Mouse (Mus musculus): ENCODE data around the gene Ufc1.

The Ufc1 gene

GRCm38 (mm10) chr1:171287136-171288081 lies 7.4 kb downstream of the Ufc1 start, which contains the start of gene Usp21:
TSS of gene Usp21 (minus strand) at chr1:171287991.
- peak; percentile 78 for DNase-seq (ENCODE audit: low read depth, low spot score)

- DNase-seq (ENCODE audit: low read depth, low spot score) = no peak
These were observed 8.3 kb downstream of the Ufc1 start for GRCm38 (mm10) chr1:171286517-171286916.

GRCm38 (mm10) chr1:171285096-171285892 lies 9.5 kb downstream of the Ufc1 start:
- no peak for DNase-seq (ENCODE audit: low read depth, low spot score)

- DNase-seq (ENCODE audit: low read depth, low spot score) = no peak
These were observed 10.3 kb downstream of the Ufc1 start for GRCm38 (mm10) chr1:171284491-171284890.

DNA sequence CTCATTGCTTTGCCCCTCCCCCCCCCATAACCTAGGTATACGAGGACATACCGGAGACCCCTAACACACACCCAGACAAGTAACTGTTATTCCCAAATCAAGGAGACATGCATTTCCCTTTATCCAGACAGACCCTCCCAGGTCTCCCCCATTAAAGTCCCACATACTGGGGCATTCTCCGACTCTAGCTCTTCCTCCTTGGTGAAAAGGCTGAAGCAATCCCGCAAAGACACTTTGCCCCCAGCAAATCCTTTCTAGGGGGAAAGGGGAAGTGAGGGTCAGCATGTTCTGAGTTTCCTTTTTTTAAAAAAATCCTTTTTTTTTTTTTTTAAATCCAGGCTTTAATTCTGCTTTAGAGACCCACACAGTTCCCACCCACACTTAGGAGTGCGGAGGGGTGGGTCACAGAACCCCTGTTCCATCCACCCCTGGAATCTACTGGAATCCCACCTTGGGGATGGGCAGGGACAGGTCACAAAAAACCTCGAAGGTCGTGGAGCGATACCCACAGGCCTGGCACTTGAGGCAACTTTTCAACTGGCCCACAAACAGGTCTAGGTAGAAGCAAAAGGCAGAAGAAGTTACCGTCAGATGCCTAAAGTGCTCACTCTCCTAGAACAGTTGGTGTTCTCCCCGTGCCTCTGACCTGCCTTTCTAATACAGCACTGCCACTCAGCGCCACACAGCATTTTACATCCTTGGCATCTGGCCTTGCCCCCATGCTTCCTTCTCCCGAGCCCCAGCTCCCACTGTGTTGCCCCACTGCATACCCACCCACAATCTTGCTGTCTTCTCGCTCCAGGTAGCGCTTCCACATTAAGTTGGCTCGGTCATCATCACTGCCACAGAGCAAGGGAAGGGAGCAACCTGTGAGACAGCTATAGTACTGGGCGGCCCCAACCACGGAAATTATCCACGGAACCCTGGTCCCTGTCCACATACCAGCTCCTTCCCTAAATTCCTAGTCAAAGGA lies 11.3 kb downstream of the Ufc1 start:
- DNase-seq (ENCODE audit: low read depth, low spot score) = no peak

DNA sequence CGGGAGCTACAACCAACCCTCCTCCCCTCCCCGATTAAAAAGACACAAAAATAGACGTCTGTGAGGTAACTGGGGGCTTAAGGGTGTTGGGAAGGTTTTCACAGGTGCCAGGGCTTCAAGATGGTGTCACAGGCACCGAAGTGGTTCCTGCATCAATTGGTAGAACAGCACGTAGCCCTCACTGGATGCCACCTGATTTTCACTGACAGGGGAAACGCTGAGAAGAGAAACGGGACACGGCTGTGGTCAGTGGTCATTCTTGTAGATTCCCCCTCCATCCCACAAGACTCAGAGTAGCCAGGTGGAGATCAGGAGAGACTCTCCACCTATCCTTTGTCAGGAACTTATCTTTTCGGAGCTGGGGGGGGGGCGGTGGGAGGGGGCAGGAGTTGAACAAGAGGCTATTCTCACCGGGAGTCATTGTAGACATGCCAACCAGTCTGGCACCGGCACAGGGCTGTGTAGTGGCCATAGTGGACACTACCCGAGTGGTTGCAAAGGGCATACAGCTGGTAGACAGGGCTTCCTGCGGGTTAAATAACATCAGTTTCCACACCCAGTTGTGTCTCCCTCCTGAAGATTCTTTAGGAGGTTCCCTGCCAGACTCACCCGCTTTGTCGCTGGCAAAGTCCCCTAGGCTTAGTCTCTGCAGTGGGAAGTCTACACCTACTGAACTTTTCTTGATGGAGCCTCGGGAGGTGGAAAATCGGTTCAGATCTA lies 12.6 kb downstream of the Ufc1 start:
- DNase-seq (ENCODE audit: low read depth, low spot score) = no peak

DNA sequence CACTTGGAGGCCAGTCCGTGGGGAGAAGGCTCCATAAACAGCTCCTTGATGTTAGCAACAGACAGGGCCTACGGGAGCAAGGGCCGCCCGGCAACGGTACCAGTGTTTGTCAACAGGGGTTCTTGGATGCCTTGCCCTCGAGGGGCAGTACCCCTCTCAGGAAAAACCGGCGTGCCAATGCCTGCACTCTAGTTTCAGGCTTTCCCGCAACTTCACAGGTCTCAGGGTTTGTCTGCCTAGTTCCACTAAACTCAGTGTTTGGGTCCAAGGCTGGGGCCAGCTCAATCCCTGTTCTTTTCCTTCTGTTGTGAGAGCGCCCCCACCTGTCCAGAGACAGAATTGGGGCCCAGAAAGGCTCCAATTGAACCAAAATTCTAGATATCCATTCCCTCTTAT lies 13.3 kb downstream of the Ufc1 start:
- DNase-seq (ENCODE audit: low read depth, low spot score) = no peak

DNA sequence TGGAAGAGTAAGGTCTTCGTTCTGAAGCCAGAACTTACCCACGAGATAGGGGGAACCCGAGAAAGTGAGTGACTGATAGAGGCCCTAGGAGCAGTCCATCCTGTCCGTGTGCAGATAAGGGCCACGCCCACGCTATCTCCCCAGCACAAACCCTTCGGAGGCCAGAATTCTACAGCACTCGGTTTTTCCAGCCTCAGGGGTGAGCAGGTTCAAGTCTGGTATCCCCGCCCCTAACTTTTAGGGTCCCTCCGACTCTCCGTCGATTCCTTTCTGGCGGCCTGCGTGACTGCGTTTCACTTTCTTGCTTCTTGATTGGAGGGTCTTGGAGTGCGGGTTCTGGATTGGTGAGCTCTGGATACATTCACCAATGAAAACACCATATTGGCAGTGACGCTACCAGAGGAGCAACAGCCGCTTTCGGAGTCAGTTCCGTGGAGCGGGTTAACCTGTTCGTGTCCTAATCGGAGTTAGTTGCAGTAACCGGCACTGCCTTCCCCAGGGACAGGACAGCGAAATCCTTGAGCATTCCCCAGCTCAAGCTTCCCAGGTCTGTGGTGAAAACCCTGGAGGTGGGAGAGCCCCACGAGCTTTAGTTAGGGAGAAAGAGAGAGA lies 13.8 kb downstream of the Ufc1 start, which contains the start of gene Ppox:
Ppox (minus strand) TSS at position 271 of the 612 bp plus-strand sequence.
- DNase-seq (ENCODE audit: low read depth, low spot score) = peak; percentile 90

DNA sequence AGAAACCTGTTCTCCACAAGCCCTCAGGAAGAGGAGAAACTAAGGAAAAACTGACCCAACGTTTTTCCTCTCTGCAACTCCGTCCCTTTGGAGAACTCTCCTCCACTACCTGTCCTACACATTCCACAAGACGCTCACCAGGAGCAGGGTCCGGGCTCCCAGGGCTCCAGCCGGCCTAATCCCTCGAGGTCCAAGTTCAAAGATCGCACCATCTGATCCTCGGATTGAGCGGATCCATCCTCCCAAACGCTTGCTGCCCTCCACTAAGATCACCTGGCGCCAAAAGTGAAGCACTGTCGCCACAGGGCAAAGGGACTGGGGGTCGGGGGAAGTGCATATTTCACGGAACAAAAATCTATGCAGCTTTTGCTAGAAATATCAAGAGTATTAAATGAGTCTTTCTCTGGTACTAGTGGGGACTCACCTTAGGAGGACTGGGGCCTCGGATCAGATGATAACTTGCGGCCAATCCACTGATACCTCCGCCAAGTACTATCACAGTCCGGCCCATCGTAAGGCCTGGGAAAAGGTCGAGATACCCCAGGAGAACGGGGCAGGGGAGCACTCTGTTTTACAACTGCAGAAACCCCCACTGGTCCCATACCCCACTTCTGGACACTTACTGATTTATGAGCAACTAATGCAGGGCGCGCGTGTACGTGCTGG lies 14.4 kb downstream of the Ufc1 start:
- DNase-seq (ENCODE audit: low read depth, low spot score) = no peak

DNA sequence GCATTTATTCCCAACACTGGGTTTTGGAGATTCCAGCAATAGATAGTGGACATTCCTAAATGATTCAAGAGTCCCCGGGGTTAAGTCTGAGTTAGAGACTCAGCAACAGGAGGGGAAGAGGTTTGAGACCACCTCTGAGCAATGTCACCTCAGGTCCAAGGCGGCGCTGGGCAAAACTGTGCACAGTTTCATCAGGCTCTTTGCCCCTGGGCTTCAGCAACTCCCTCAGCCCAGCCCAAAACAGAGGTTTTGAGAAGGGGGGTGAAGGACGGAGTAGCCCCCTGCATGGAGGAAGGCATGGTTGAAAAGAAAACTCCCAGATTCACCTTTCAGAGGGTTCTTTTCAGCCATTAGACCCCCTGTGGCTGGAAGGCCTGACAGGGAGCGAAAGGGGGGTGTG lies 15.1 kb downstream of the Ufc1 start:
- DNase-seq (ENCODE audit: low read depth, low spot score) = no peak

DNA sequence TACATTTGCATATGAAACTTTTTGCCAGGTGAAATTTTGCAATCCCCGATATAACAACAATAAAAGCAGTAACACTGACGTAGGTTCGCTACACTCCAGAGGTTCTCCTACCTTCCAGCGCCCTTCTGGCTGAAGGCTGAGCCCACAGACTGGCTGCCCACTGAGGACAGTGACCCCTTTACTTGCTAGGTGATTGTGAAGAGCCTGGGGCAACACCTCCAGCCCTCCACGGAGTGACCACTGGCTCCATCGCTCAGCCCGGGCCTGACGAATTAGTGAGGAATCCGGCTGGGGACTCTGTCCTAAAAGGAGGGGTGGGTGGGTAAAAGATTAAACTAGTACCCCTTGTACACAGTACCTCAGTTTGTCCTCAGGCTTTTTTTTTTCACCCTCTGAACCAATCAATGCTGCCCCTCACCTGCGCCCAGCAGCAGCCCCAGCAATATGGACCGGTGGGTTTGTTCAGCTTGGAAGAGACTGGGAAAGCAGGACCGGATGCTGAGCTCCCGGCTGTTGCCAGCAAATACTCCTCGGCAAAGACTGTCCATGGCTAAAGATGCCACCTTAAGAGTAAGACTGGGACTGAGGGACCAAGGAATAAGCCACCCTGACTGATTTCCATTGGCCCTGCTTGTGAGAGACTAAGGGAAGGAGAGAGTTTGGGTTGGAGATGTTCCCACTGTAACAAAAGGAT lies 15.7 kb downstream of the Ufc1 start:
- no peak for DNase-seq (ENCODE audit: low read depth, low spot score)

GRCm38 (mm10) chr1:171278436-171278835 lies 16.4 kb downstream of the Ufc1 start:
- DNase-seq (ENCODE audit: low read depth, low spot score) = no peak

DNA sequence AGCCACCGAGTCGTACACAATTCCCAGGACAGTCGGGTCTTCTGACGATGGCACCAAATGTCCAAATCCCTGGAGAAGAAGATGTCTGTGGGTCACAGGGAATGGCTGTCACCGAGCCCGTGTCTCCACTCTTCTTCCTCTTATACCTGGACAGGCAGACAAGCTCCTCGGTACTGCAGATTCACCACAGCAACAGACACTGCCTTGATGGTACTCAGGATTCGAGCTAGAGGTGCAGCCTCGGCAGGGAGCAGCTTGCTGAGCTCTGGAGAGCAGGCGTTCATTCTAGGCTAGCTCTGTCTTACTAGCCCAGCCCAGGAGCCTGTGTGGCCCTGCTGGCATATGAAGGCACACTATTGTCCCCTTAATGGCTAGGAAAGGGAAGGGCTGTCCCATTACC lies 17.1 kb downstream of the Ufc1 start:
- no peak for DNase-seq (ENCODE audit: low read depth, low spot score)

DNA sequence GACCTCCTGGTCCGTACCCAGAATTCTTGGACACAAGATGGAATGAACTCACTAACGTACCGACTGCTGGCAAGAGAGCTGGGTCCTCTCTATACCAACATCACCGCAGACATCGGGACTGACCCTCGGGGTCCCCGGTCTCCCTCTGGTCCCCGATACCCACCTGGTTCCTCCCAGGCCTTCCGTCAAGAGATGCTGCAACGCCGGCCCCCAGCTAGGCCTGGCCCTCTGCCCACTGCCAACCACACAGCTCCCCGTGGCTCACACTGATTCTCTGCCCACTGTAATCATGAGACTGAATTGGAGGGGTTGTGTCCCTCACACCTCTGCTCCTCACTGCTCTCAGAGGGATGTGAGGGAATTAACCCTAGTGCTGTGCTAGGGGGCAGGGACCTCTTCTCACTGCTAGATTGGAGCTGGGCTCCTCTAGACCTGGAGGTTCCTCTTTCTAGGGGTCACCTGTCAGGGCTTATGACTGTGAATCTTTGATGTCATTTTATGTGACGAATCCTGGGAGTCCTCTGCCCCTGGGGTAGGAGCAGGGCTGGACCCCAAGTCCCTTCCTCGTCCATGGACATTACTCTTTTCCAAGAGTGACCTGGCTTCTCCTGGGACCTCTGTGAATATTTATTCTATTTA lies 18.6 kb downstream of the Ufc1 start:
- DNase-seq (ENCODE audit: low read depth, low spot score) = no peak

GRCm38 (mm10) chr1:171275144-171275734 lies 19.6 kb downstream of the Ufc1 start:
- DNase-seq (ENCODE audit: low read depth, low spot score) = no peak

- no peak for DNase-seq (ENCODE audit: low read depth, low spot score)
These were observed 20.7 kb downstream of the Ufc1 start for GRCm38 (mm10) chr1:171274171-171274570.

DNA sequence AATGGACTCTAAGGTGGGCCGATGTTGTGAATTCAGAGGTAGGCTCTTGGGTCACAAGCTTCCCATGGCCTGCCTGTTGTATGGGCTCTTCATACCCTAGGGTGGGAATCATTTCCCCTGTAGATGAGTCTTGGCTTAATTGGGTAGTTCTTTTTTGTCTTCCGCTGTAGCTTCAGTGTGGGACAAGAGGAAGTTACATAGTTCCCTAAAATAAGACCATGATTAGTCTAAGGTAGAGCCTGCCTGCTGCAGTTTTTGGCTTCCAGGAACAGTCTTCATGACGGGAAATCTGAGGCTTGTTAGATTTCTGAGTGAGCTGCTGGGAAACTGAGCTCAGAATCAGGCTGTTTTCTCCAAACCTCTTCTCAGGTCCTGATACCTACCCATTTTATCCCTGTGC lies 22.7 kb downstream of the Ufc1 start:
- no peak for DNase-seq (ENCODE audit: low read depth, low spot score)

DNA sequence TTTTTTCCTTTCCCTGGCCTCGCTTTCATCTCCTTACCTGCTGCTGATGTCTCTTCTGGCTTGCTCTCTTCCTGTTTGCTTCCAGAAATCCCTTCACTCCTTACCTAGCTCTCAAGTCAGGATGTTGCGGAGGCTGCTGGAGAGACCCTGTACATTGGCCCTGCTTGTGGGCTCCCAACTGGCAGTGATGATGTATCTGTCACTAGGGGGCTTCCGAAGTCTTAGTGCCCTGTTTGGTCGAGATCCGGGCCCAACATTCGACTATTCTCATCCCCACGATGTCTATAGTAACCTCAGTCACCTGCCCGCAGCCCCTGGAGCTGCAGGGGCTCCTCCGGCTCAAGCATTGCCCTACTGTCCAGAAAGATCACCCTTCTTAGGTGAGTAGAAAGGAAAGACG lies 23.2 kb downstream of the Ufc1 start:
- DNase-seq (ENCODE audit: low read depth, low spot score) = no peak
